Mouse (Mus musculus) cortical plate, adult 2 months (tissue): ENCODE data around the gene Parva.

ENCODE experiments used
- CTCF ChIP-seq: fragments of 200-500 bp; IDR thresholded peaks from 2 replicates; pipeline ENCODE4 v1.5.1; 2011; ENCODE audit warnings: mild to moderate bottlenecking, control low read depth, low read length; ENCODE audit not compliant: insufficient read depth; ENCODE audit errors: extremely low read depth
- POLR2A ChIP-seq: fragments of 200-500 bp; IDR thresholded peaks from 2 replicates; pipeline ENCODE4 v1.6.1; 2011; ENCODE audit warnings: mild to moderate bottlenecking, low read length, control low read depth; ENCODE audit not compliant: insufficient read depth; ENCODE audit errors: extremely low read depth

GRCm38 (mm10) chr7:112490825-112491224, 63.5 kb downstream of the Parva start:
- TF ChIP-seq POLR2A (no peak), CTCF (no peak)
